Mouse (Mus musculus) MEL (cell line): ENCODE measurements at regions not wholly inside any gene's neighbourhood (a gene's known extent, or its start where the extent isn't known, plus 50 kb on each side); places are given as distances from the start of the nearest gene placed in this dataset.

Source experiments
- DNase-seq: peaks from one replicate; pipeline ENCODE4 v3.0.0; 2011; ENCODE audit warnings: low read depth, low spot score
- H3K27ac ChIP-seq: 2 replicates; pipeline ENCODE4 v1.5.1; 2012; ENCODE audit warnings: low read depth, mild to moderate bottlenecking, control low read depth, low read length, moderate library complexity; ENCODE audit not compliant: control insufficient read depth
- H3K27me3 ChIP-seq, 2 experiments: fragments of 150-350 bp in 1 of 2; sonication (generic) in 1 of 2; 2 replicates each; pipeline ENCODE4 v1.6.1; 2012; ENCODE audit warnings: low read length in 2 of 2, mild to moderate bottlenecking in 2 of 2, improper control_type of control experiment in 1 of 2, moderate library complexity in 1 of 2; ENCODE audit not compliant: insufficient read depth in 2 of 2, control insufficient read depth in 1 of 2
- H3K36me3 ChIP-seq, 2 experiments: 2 replicates each; pipeline ENCODE4 v1.6.1; 2012 to 2014; ENCODE audit warnings: low read length in 2 of 2, improper control_type of control experiment in 1 of 2, inconsistent platforms in 1 of 2, mild to moderate bottlenecking in 1 of 2; ENCODE audit not compliant: insufficient read depth in 2 of 2, control insufficient read depth in 1 of 2
- H3K4me1 ChIP-seq, 2 experiments: fragments of 150-350 bp in 1 of 2; sonication (generic) in 1 of 2; 2 replicates each; pipeline ENCODE4 v1.6.1; 2012; ENCODE audit warnings: low read length in 2 of 2, improper control_type of control experiment in 1 of 2, mild to moderate bottlenecking in 1 of 2; ENCODE audit not compliant: insufficient read depth in 2 of 2, control insufficient read depth in 1 of 2
- H3K4me3 ChIP-seq, 2 experiments: fragments of 150-350 bp in 1 of 2; sonication (generic) in 1 of 2; 2 replicates each; pipeline ENCODE4 v1.5.1; 2012; ENCODE audit warnings: low read depth in 2 of 2, low read length in 2 of 2, mild to moderate bottlenecking in 2 of 2, moderate library complexity in 2 of 2, control low read depth in 1 of 2, improper control_type of control experiment in 1 of 2; ENCODE audit not compliant: control insufficient read depth in 1 of 2, insufficient read depth in 1 of 2
- H3K79me2 ChIP-seq: 2 replicates; pipeline ENCODE4 v1.6.1; 2012; ENCODE audit warnings: mild to moderate bottlenecking, low read length, moderate library complexity; ENCODE audit not compliant: control insufficient read depth, poor library complexity, insufficient read depth
- H3K9ac ChIP-seq: 2 replicates; pipeline ENCODE4 v1.6.1; 2012; ENCODE audit warnings: low read depth, mild to moderate bottlenecking, control low read depth, low read length, moderate library complexity; ENCODE audit not compliant: control insufficient read depth, poor library complexity, severe bottlenecking
- H3K9me3 ChIP-seq: fragments of 150-350 bp; sonication (generic); replicated peaks from 2 replicates; pipeline ENCODE4 v1.6.1; 2012; ENCODE audit warnings: mild to moderate bottlenecking, low read length, improper control_type of control experiment, moderate library complexity; ENCODE audit not compliant: insufficient read depth
- CHD1 ChIP-seq: IDR thresholded peaks from 2 replicates; pipeline ENCODE4 v1.6.1; 2012; ENCODE audit warnings: low read depth, mild to moderate bottlenecking, inconsistent platforms, low read length, improper control_type of control experiment
- CHD2 ChIP-seq: IDR thresholded peaks from 2 replicates; pipeline ENCODE4 v1.6.1; 2011; ENCODE audit warnings: low read length, improper control_type of control experiment
- CTCF ChIP-seq, 3 experiments: IDR thresholded peaks in 2 of 3; conservative IDR thresholded peaks in 1 of 3; 2 replicates each; pipeline ENCODE4 v1.5.1; 2011 to 2012; ENCODE audit warnings: low read length in 3 of 3, low read depth in 2 of 3, mild to moderate bottlenecking in 2 of 3, improper control_type of control experiment in 1 of 3, inconsistent platforms in 1 of 3, mixed read lengths in 1 of 3, moderate library complexity in 1 of 3; ENCODE audit not compliant: control insufficient read depth in 1 of 3, insufficient read depth in 1 of 3, poor library complexity in 1 of 3, severe bottlenecking in 1 of 3
- E2F4 ChIP-seq: IDR thresholded peaks from 2 replicates; pipeline ENCODE4 v1.6.1; 2011; ENCODE audit warnings: low read depth, low read length, improper control_type of control experiment, borderline replicate concordance
- EP300 ChIP-seq, 2 experiments: IDR thresholded peaks; 2 replicates each; pipeline ENCODE4 v1.6.1; 2011; ENCODE audit warnings: improper control_type of control experiment in 2 of 2, low read length in 2 of 2, low read depth in 1 of 2, mild to moderate bottlenecking in 1 of 2
- ETS1 ChIP-seq: IDR thresholded peaks from 2 replicates; pipeline ENCODE4 v1.6.1; 2012; ENCODE audit warnings: low read depth, mild to moderate bottlenecking, inconsistent platforms, low read length, improper control_type of control experiment, moderate library complexity
- GABPA ChIP-seq: IDR thresholded peaks from 2 replicates; pipeline ENCODE4 v1.6.1; 2012; ENCODE audit warnings: low read depth, mild to moderate bottlenecking, inconsistent platforms, low read length, improper control_type of control experiment, moderate library complexity
- GATA1 ChIP-seq: IDR thresholded peaks from 2 replicates; pipeline ENCODE4 v1.6.1; 2011; ENCODE audit warnings: low read depth, low read length, improper control_type of control experiment
- JUND ChIP-seq: IDR thresholded peaks from 2 replicates; pipeline ENCODE4 v1.6.1; 2011; ENCODE audit warnings: low read depth, mild to moderate bottlenecking, improper control_type of control experiment, low read length
- KAT2A ChIP-seq: conservative IDR thresholded peaks from 2 replicates; pipeline ENCODE4 v1.6.1; 2012; ENCODE audit warnings: low read depth, low read length, improper control_type of control experiment, inconsistent platforms
- MAFK ChIP-seq: IDR thresholded peaks from 2 replicates; pipeline ENCODE4 v1.6.1; 2011; ENCODE audit warnings: low read depth, mild to moderate bottlenecking, low read length, improper control_type of control experiment, borderline replicate concordance
- MAZ ChIP-seq: IDR thresholded peaks from 2 replicates; pipeline ENCODE4 v1.6.1; 2012; ENCODE audit warnings: low read depth, mild to moderate bottlenecking, inconsistent platforms, low read length, improper control_type of control experiment
- MEF2A ChIP-seq: IDR thresholded peaks from 2 replicates; pipeline ENCODE4 v1.6.1; 2014; ENCODE audit warnings: low read depth, mild to moderate bottlenecking, inconsistent platforms, low read length, improper control_type of control experiment; ENCODE audit not compliant: poor library complexity, insufficient replicate concordance, severe bottlenecking; ENCODE audit errors: extremely low read depth
- NELFE ChIP-seq: IDR thresholded peaks from 2 replicates; pipeline ENCODE4 v1.6.1; 2011; ENCODE audit warnings: low read depth, low read length, improper control_type of control experiment
- POLR2A ChIP-seq, 2 experiments: IDR thresholded peaks; 2 replicates each; pipeline ENCODE4 v1.6.1; 2011 to 2012; ENCODE audit warnings: low read length in 2 of 2, mild to moderate bottlenecking in 2 of 2, control low read depth in 1 of 2, improper control_type of control experiment in 1 of 2, low read depth in 1 of 2, moderate library complexity in 1 of 2; ENCODE audit not compliant: control insufficient read depth in 1 of 2, insufficient read depth in 1 of 2, poor library complexity in 1 of 2
- RAD21 ChIP-seq: IDR thresholded peaks from 2 replicates; pipeline ENCODE4 v1.6.1; 2011; ENCODE audit warnings: mild to moderate bottlenecking, low read depth, low read length, improper control_type of control experiment
- SIN3A ChIP-seq: IDR thresholded peaks from 2 replicates; pipeline ENCODE4 v1.6.1; 2012; ENCODE audit warnings: low read length, improper control_type of control experiment, inconsistent platforms
- TCF12 ChIP-seq: IDR thresholded peaks from 2 replicates; pipeline ENCODE4 v1.6.1; 2014; ENCODE audit warnings: low read depth, mild to moderate bottlenecking, inconsistent platforms, low read length, improper control_type of control experiment, moderate library complexity
- UBTF ChIP-seq: IDR thresholded peaks from 2 replicates; pipeline ENCODE4 v1.6.1; 2012; ENCODE audit warnings: low read depth, mild to moderate bottlenecking, inconsistent platforms, low read length, improper control_type of control experiment, moderate library complexity, borderline replicate concordance; ENCODE audit not compliant: insufficient read depth
- USF1 ChIP-seq: IDR thresholded peaks from 2 replicates; pipeline ENCODE4 v1.6.1; 2014; ENCODE audit warnings: low read depth, mild to moderate bottlenecking, inconsistent platforms, low read length, improper control_type of control experiment, moderate library complexity
- USF2 ChIP-seq, 2 experiments: IDR thresholded peaks; 2 replicates each; pipeline ENCODE4 v1.6.1; 2011 to 2012; ENCODE audit warnings: improper control_type of control experiment in 2 of 2, low read length in 2 of 2, borderline replicate concordance in 1 of 2, inconsistent platforms in 1 of 2, low read depth in 1 of 2, mild to moderate bottlenecking in 1 of 2; ENCODE audit not compliant: insufficient read depth in 1 of 2
- ZC3H11A ChIP-seq: IDR thresholded peaks from 2 replicates; pipeline ENCODE4 v1.6.1; 2012; ENCODE audit warnings: low read depth, mild to moderate bottlenecking, inconsistent platforms, low read length, improper control_type of control experiment
- ZKSCAN1 ChIP-seq: IDR thresholded peaks from 2 replicates; pipeline ENCODE4 v1.6.1; 2012; ENCODE audit warnings: low read depth, mild to moderate bottlenecking, inconsistent platforms, low read length, improper control_type of control experiment, moderate library complexity
- ZNF384 ChIP-seq: IDR thresholded peaks from 2 replicates; pipeline ENCODE4 v1.6.1; 2012; ENCODE audit warnings: low read depth, mild to moderate bottlenecking, inconsistent platforms, low read length, improper control_type of control experiment

DNA sequence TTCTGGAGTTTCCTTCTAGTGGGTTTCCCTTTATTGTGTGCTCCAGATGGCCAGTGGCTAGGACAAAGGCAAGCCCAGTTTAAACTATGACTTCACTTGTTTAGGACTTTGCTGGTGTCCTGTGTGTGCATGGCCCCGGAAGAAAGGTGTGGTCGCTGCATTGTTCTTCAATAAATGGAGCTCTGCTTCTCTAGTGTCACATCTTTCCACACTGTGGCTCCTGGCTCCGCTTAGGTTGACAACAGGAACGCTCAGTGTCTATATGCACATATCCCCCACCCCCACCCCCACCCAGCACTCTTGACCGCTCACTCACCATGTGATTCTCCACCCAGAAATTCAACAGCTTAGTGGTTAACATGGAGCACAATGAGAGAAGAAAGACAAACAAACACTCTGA, 87.2 kb upstream of the Plcb4 start:
- no peak for DNase-seq
- H3K4me3 ChIP-seq: no peak overlapping the region
- H3K4me1 ChIP-seq: no peaks in the 10 kb centered on the region
- H3K9ac ChIP-seq: no peak overlapping the region
- no peak for TF ChIP-seq ZNF384
- TF ChIP-seq UBTF: no peak
- TF ChIP-seq MAZ: no peak
- no peak for TF ChIP-seq ZKSCAN1
- TF ChIP-seq TCF12: no peak
- TF ChIP-seq E2F4: no peak
- TF ChIP-seq CTCF (IDR thresholded peaks at IDR 0.05 in 2 of 3, conservative IDR thresholded peaks at IDR 0.05 in 1 of 3; ENCODE audit: control insufficient read depth in 1 of 3, insufficient read depth in 1 of 3, low read depth in 2 of 3, low read length in 3 of 3, poor library complexity in 1 of 3, severe bottlenecking in 1 of 3): no peak
- no peak for TF ChIP-seq GATA1
- TF ChIP-seq USF2 (IDR thresholded peaks at IDR 0.05; ENCODE audit: borderline replicate concordance in 1 of 2, insufficient read depth in 1 of 2, low read depth in 1 of 2, low read length in 2 of 2): no peak
- TF ChIP-seq SIN3A: no peak
- no peak for TF ChIP-seq MAFK
- TF ChIP-seq POLR2A (IDR thresholded peaks at IDR 0.05; ENCODE audit: control insufficient read depth in 1 of 2, insufficient read depth in 1 of 2, low read depth in 1 of 2, low read length in 2 of 2, poor library complexity in 1 of 2): no peak
- no peak for TF ChIP-seq ZC3H11A
- TF ChIP-seq NELFE: no peak
- no peak for TF ChIP-seq KAT2A
- TF ChIP-seq GABPA: no peak
- no peak overlapping the region for H3K27ac ChIP-seq
- H3K9me3 ChIP-seq: no peaks in the 10 kb centered on the region
- H3K27me3 ChIP-seq: no peaks in the 10 kb centered on the region
- no peaks in the 10 kb centered on the region for H3K36me3 ChIP-seq
- no peaks in the 10 kb centered on the region for H3K79me2 ChIP-seq

DNA sequence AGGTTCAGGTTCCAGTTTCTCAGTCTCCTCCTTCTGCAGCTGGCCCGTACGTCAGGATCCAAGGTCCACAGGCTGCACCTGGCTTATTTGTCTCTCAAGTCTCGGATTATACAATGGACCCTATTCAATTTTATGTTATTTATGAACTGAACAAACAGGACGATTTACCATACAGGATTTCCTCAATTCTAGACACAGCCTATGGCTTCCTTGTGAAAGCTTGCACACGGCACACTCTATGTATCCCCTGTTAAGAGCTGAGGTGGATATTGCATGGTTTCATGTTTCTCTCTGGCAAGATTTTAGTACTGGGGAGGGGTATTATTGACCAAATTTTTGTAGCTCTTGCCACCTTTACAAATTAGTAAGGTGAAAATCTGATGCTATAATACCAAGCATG, 81.6 kb upstream of the Plcb4 start:
- TF ChIP-seq GATA1: no peak
- no peak for TF ChIP-seq RAD21
- no peak for TF ChIP-seq GABPA
- no peak for TF ChIP-seq NELFE
- no peak for TF ChIP-seq EP300 (IDR thresholded peaks at IDR 0.05; ENCODE audit: low read depth in 1 of 2, low read length in 2 of 2)
- no peak for TF ChIP-seq JUND
- TF ChIP-seq USF1: no peak
- no peak for TF ChIP-seq ETS1
- no peak for TF ChIP-seq CHD2
- no peak for TF ChIP-seq MEF2A
- no peak for TF ChIP-seq TCF12
- no peak for TF ChIP-seq ZKSCAN1
- TF ChIP-seq CHD1: no peak
- no peak for TF ChIP-seq KAT2A
- H3K4me3 ChIP-seq: no peak overlapping the region
- H3K9me3 ChIP-seq: no peaks in the 10 kb centered on the region

More for the DNA sequence above, 81.6 kb upstream of the Plcb4 start:
- Histone ChIP-seq H3K9ac (no peak overlapping the region), H3K36me3 (no peaks in the 10 kb centered on the region), H3K27ac (no peak overlapping the region), H3K27me3 (no peaks in the 10 kb centered on the region), H3K4me1 (no peaks in the 10 kb centered on the region), H3K79me2 (no peaks in the 10 kb centered on the region)
- DNase-seq: no peak
